Mouse (Mus musculus): ENCODE data around the gene Pask. TPM values are rescaled to one million over a fixed set of nuclear protein-coding genes. Genes with fewer than 3 reads are reported as not detected.

Gene Pask
- polyA plus RNA-seq (2015; fragmentation: Nextera tagmentation; extraction: Ambion mirVana): 11.6 TPM in 2 replicates

DNA sequence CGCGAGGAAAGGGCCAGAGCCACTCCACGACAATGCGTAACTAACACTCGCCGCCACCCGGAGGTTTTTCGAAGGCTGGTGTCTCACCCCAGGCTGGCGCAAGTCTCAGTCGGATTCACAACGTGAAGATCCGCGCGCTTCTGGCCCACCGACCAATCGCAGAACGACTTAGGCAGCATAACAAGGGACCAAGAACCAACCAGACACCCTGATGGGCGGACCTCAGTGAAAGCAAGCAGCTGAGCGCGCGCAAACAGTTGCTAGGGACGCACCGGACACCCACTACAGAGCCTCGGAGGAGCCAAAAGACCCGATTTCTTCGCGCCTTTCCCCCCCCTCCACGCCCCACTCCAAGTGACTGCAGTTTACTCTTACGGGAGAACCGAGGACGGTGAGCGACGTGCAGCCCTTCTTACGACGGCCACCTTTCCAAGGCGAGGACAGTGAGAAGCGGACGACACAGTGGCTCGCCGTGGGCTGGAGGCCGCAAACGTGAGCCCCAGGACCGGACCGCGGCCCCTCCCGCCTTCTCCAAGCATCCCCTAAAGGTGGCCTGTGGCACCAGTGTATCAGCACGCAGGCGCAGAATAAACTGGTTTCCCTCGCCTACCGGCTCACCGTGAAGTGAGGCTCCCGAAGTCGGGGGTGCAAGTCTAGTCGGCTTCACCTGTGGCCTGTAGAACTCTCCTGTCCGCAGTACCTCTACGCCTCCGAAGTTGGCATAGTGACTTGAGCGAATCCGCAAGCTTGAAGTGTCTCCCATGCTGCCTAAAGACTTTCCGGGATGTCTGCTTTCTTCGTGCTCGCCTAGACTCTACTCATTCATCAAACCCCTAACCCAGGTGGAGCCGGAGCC lies at the start of gene Pask, which contains the start of gene Ppp1r7:
Pask (minus strand) TSS at position 835 of the 856 bp plus-strand sequence.
Ppp1r7 (plus strand) TSS at position 207 of the 856 bp plus-strand sequence.
- no peaks in the 10 kb centered on the region for H3K27me3 ChIP-seq (replicated peaks)
- peak within 1 kb of the TSS; percentile 95 for H3K4me3 ChIP-seq (replicated peaks)
- H3K4me2 ChIP-seq: peak within 1 kb of the TSS; percentile 86
- H3K9ac ChIP-seq: peak within 1 kb of the TSS; percentile 89
- ATAC-seq (ENCODE audit: insufficient read depth, low FRiP score, low read depth): peak; percentile 96
- H3K36me3 ChIP-seq: peaks cover 4% of the 10 kb centered on the region; the same call in 1 of the 2 replicates
- no peaks in the 10 kb centered on the region for H3K9me3 ChIP-seq
- H3K4me1 ChIP-seq: peaks cover 4% of the 10 kb centered on the region; the same call in 1 of the 2 replicates
- under 1% methylated on average over 63 of the region's 63 CpGs for WGBS
- H3K27ac ChIP-seq: peak within 1 kb of the TSS; percentile 46

DNA sequence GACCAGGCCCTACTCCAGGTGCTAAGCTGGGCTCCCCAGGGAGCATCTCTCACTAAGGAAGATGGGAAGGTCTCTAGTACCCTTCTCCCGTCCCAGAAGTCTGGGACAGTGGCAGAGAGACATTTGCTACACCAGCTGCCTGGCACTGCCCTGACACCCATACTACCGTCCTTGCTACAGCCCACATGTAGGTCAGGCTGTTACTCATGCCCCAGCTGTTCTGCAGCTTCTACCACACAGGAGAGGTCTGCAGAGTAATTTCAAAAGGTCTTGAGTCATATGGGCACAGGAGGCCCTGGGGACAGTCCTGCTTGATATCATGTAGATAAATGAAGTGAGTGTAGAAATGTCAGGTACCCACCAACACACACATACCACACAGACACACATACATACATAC lies 45.6 kb upstream of the Pask start:
- 69% methylated on average over 2 of the region's 2 CpGs for WGBS
- Histone ChIP-seq H3K27me3 (replicated peaks) (no peaks in the 10 kb centered on the region), H3K36me3 (no peaks in the 10 kb centered on the region), H3K4me2 (no peak overlapping the region), H3K4me1 (no peaks in the 10 kb centered on the region), H3K4me3 (replicated peaks) (no peak overlapping the region), H3K9ac (no peak overlapping the region), H3K9me3 (no peaks in the 10 kb centered on the region), H3K27ac (no peak overlapping the region)
- no peak for ATAC-seq (ENCODE audit: insufficient read depth, low FRiP score, low read depth)

DNA sequence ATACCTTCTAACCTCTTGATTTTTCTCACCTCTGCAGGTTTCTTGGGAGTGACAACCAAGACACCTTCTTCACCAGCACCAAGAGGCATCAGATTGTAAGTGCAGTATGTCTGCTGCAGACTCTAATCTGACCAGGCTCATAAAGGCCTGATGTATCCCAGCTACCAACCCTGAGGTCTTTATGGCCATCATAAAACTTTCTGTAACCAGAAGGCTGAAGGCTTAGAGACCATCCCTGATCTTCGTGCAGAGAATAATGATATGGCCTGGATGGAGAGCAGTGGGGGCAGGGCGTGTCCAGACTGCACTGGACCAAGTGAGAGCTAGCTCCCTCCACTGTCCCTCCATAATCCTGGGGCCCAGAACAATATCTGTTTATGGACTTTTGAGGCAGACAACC lies 43.9 kb upstream of the Pask start:
- Histone ChIP-seq H3K27ac (no peak overlapping the region), H3K27me3 (replicated peaks) (no peaks in the 10 kb centered on the region), H3K4me2 (no peak overlapping the region), H3K9ac (no peak overlapping the region), H3K4me1 (no peaks in the 10 kb centered on the region), H3K4me3 (replicated peaks) (no peak overlapping the region), H3K9me3 (no peaks in the 10 kb centered on the region), H3K36me3 (no peaks in the 10 kb centered on the region)
- no peak for ATAC-seq (ENCODE audit: insufficient read depth, low FRiP score, low read depth)
- WGBS: 66% methylated on average over 2 of the region's 2 CpGs

DNA sequence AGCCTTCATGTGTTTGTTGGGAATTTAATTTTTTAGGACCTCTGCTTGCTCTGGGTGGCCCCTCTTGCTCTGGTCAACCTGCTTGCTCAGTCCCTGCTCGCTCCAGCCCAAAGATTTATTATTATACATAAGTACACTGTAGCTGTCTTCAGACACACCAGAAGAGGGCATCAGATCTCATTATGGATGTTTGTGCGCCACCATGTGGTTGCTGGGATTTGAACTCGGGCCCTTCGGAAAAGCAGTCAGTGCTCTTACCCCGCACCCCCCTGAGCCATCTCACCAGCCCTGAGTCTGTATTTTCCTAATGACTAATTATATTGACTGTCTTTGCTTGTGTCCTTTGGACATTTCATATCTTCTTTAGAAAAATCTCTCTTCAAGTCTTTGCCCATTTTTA lies 35.8 kb upstream of the Pask start:
- 79% methylated on average over 5 of the region's 5 CpGs for WGBS

DNA sequence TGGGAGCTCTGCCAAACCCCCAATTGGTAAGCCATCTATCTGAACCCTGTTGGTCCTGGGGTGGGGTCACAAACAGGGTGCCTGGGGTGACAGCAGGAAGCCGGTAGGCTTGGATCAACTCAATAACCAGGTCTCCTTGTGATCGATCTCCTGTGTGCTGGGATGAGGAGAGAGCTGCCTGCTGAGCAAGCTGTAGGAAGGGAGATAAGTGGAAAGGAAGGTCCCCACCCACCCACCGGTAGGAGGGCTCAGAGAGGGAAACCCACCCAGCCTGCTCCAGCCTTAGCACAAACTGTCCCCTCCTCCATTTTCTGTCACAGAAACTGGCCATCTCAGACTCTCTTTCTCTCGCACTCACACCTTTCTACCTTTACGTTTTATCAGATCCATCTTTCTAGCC lies 34.0 kb upstream of the Pask start:
- Histone ChIP-seq H3K27me3 (replicated peaks) (no peaks in the 10 kb centered on the region), H3K36me3 (no peaks in the 10 kb centered on the region), H3K9me3 (no peaks in the 10 kb centered on the region), H3K27ac (no peak overlapping the region), H3K4me3 (replicated peaks) (no peak overlapping the region), H3K4me2 (no peak overlapping the region), H3K9ac (no peak overlapping the region), H3K4me1 (no peaks in the 10 kb centered on the region; the same call in 1 of the 2 replicates)
- ATAC-seq (ENCODE audit: insufficient read depth, low FRiP score, low read depth): no peak
- WGBS: 55% methylated on average over 5 of the region's 5 CpGs

More for the DNA sequence above, 35.8 kb upstream of the Pask start:
- Histone ChIP-seq H3K4me1 (no peaks in the 10 kb centered on the region; the same call in 1 of the 2 replicates), H3K4me2 (no peak overlapping the region), H3K27me3 (replicated peaks) (no peaks in the 10 kb centered on the region), H3K9ac (no peak overlapping the region), H3K9me3 (no peaks in the 10 kb centered on the region), H3K36me3 (no peaks in the 10 kb centered on the region), H3K4me3 (replicated peaks) (no peak overlapping the region), H3K27ac (no peak overlapping the region)
- ATAC-seq (ENCODE audit: insufficient read depth, low FRiP score, low read depth): no peak

DNA sequence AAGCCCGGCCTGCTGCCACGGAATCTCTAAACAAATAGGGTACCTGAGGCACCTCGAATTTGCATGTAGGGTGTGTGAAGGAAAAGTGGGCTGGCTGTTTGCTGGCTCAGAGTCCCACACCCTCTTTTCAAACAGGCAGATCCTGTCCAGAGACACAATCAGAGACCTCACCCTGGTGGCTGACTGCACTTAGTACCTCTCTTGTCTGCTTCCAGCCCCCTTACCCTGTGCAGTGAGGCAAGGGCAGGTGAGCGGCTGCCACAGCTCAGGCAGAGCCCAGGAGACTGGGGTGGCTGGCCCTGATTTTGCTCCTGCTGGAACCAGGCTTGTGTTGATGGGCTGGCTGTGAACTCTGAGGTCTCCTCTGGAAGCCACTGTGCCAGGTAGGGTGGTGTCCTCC lies 30.4 kb upstream of the Pask start, which contains the start of gene Ano7:
Ano7 (plus strand) TSS at position 266 of the 400 bp plus-strand sequence.
- H3K36me3 ChIP-seq: no peaks in the 10 kb centered on the region
- H3K9ac ChIP-seq: no peak within 1 kb of the TSS
- no peak within 1 kb of the TSS; the same call in 1 of the 2 replicates for H3K27ac ChIP-seq
- H3K9me3 ChIP-seq: no peaks in the 10 kb centered on the region
- H3K27me3 ChIP-seq (replicated peaks): no peaks in the 10 kb centered on the region
- ATAC-seq (ENCODE audit: insufficient read depth, low FRiP score, low read depth): peak; percentile 73
- 64% methylated on average over 4 of the region's 4 CpGs for WGBS
- no peak within 1 kb of the TSS for H3K4me3 ChIP-seq (replicated peaks)
- H3K4me2 ChIP-seq: peak within 1 kb of the TSS; percentile 26
- H3K4me1 ChIP-seq: no peaks in the 10 kb centered on the region; the same call in 1 of the 2 replicates

DNA sequence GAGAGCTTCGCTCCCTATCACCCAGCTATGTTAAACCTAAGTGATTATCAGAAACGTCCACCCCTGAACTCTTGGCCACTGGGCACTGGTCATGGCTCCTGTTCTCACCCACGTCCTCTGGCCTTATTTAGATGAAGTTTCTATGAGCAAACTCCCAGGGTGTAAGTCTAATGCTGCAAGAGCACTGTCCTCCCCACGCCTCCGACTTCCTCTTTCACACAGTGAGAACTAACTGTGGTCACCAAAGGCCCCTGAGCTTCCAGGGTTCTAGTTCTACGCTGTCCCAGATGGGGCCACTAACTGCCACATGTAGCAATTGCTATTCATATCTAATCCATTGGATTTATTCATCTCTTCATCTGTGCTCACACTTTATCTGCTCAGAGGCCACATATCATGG lies 22.4 kb upstream of the Pask start:
- H3K9me3 ChIP-seq: no peaks in the 10 kb centered on the region
- H3K9ac ChIP-seq: no peak overlapping the region
- peaks cover 30% of the 10 kb centered on the region for H3K36me3 ChIP-seq
- no peaks in the 10 kb centered on the region for H3K27me3 ChIP-seq (replicated peaks)
- H3K27ac ChIP-seq: no peak overlapping the region
- 94% methylated on average over 6 of the region's 6 CpGs for WGBS
- no peak overlapping the region for H3K4me3 ChIP-seq (replicated peaks)
- H3K4me2 ChIP-seq: no peak overlapping the region
- ATAC-seq (ENCODE audit: insufficient read depth, low FRiP score, low read depth): no peak
- H3K4me1 ChIP-seq: no peaks in the 10 kb centered on the region

DNA sequence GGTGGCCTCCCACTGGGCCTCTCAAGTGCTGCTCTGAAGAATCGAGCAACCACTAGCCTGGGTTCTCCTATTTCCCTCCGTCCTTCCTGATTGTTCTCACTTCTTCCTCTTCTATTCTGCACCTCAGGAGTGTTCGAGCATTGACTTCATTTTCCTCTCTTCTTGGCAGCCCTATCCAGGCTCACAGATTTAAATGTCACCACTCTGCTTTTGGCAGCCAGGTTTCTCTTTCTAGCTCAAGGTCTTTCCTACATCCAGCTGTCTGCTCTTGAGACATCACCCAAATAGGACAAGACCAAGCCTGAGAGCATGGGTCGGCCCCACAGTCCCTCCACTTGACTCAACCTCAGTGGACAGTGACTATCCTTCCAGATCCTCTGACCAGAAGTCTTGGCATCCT lies 19.4 kb upstream of the Pask start:
- no peak for ATAC-seq (ENCODE audit: insufficient read depth, low FRiP score, low read depth)
- Histone ChIP-seq H3K4me2 (no peak overlapping the region), H3K4me3 (replicated peaks) (no peak overlapping the region), H3K4me1 (no peaks in the 10 kb centered on the region), H3K27ac (no peak overlapping the region), H3K9ac (no peak overlapping the region), H3K36me3 (peaks cover 40% of the 10 kb centered on the region), H3K27me3 (replicated peaks) (no peaks in the 10 kb centered on the region), H3K9me3 (no peaks in the 10 kb centered on the region)
- whole genome bisulfite sequencing: 82% methylated on average over 4 of the region's 4 CpGs

DNA sequence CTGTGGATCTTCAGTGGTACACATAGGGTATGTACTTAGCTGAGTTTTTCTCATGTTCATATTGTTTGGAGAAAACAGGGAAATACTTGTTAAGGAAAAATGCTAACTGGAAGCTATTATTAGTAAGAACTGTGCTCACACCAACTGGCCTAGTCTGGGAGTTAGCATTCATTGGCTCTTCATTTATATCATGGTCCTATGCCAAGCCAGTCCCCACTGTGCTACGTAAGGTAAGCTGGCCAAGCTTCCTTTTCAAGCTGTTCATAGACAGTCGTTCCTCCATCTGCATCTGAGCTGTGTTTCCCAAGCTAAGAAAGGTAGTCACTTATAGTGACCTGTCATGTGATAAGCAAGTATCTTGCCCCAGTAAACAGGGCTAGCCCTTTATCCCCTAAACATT lies 9.4 kb upstream of the Pask start:
- no peak for ATAC-seq (ENCODE audit: insufficient read depth, low FRiP score, low read depth)
- H3K36me3 ChIP-seq: peaks cover 47% of the 10 kb centered on the region
- H3K9ac ChIP-seq: no peak overlapping the region
- no peaks in the 10 kb centered on the region for H3K27me3 ChIP-seq (replicated peaks)
- no peak overlapping the region for H3K4me3 ChIP-seq (replicated peaks)
- H3K4me2 ChIP-seq: no peak overlapping the region
- H3K27ac ChIP-seq: no peak overlapping the region
- H3K9me3 ChIP-seq: no peaks in the 10 kb centered on the region
- 85% methylated on average over 2 of the region's 2 CpGs for WGBS
- no peaks in the 10 kb centered on the region for H3K4me1 ChIP-seq

DNA sequence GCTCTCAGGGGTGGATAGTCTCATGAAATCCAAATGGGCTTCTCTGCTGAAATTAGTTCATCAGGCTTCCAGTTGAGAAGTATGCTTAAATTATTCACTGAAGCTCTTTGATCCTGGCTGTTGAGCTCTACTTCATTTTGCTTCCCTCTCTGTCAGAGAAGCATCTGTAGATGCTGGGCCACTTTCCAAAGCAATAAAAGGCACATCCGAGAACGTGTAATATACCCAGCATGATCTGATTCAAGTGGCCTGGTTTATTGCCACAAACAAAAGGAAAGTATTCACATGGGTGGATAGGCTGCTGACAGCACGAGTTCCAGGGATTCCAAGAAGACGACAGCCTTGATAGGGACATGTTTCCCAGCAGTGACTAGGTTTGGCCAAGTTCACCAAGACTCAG lies 6.4 kb upstream of the Pask start:
- H3K9ac ChIP-seq: no peak overlapping the region
- no peaks in the 10 kb centered on the region for H3K9me3 ChIP-seq
- no peak for ATAC-seq (ENCODE audit: insufficient read depth, low FRiP score, low read depth)
- WGBS: 86% methylated on average over 4 of the region's 4 CpGs
- H3K27me3 ChIP-seq (replicated peaks): no peaks in the 10 kb centered on the region
- H3K27ac ChIP-seq: no peak overlapping the region
- H3K4me3 ChIP-seq (replicated peaks): no peak overlapping the region
- no peak overlapping the region for H3K4me2 ChIP-seq
- H3K4me1 ChIP-seq: peaks cover under 1% of the 10 kb centered on the region; the same call in 1 of the 2 replicates
- H3K36me3 ChIP-seq: peaks cover 37% of the 10 kb centered on the region

DNA sequence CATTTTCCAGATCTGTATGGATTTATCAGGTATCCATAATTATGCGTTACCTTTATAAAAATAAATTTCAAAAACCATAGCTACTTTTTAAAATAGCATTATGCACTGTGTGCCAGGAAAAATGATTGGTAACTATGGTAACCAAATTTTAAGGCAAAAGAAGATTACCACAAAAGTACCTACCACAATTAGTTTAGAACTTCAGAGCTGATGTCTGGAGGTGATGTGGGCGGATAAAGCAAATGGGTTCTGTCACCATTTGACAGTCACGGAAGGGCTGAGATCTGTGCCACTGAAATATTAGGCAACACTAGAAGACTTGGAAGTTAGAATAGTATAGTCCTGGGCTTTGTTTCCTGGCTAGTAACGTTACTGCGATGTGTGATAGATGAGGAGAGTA lies 3.9 kb upstream of the Pask start:
- H3K27me3 ChIP-seq (replicated peaks): no peaks in the 10 kb centered on the region
- peaks cover 4% of the 10 kb centered on the region; the same call in 1 of the 2 replicates for H3K4me1 ChIP-seq
- no peak for ATAC-seq (ENCODE audit: insufficient read depth, low FRiP score, low read depth)
- no peak overlapping the region for H3K4me3 ChIP-seq (replicated peaks)
- no peak overlapping the region for H3K9ac ChIP-seq
- no peak overlapping the region for H3K4me2 ChIP-seq
- WGBS: 89% methylated on average over 5 of the region's 5 CpGs
- no peak overlapping the region for H3K27ac ChIP-seq
- H3K9me3 ChIP-seq: no peaks in the 10 kb centered on the region
- H3K36me3 ChIP-seq: peaks cover 22% of the 10 kb centered on the region

DNA sequence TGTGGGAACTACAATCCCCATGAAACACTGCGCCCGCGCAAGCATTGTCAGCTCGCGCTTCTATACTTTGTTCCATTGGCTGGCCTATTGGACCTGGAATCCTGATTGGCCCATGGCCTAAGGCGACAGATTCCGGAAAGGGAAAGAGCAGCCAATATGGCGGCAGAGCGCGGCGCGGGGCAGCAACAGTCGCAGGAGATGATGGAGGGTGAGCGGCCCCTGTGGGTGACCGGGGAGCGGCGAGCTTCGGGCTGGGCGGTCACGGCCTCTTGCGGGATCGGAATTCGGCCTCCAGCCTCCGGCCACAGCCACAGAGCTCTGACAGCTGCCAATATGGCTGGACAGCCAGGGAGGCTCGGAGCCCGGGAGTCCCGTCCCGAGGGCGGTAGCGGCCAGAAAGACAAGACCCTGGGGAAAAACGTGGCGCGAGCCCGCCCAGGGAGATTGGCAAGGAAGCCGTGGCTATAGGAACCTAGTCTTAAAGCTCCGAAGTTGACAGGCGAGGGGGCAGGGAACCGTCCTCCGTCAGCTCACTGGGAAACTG lies 294 bp upstream of the Pask start:
- Histone ChIP-seq H3K4me3 (replicated peaks) (peak overlapping the region; percentile 95), H3K9ac (peak overlapping the region; percentile 89), H3K27me3 (replicated peaks) (no peaks in the 10 kb centered on the region), H3K27ac (peak overlapping the region; percentile 46; the same call in 1 of the 2 replicates), H3K4me1 (peaks cover 4% of the 10 kb centered on the region; the same call in 1 of the 2 replicates), H3K4me2 (peak overlapping the region; percentile 86), H3K9me3 (no peaks in the 10 kb centered on the region), H3K36me3 (peaks cover 7% of the 10 kb centered on the region; the same call in 1 of the 2 replicates)
- ATAC-seq (ENCODE audit: insufficient read depth, low FRiP score, low read depth): peak; percentile 96
- WGBS: 0% methylated on average over 39 of the region's 39 CpGs

Data from stomach, embryonic 15.5 days (tissue).